Mouse (Mus musculus) heart, embryonic 12.5 days (tissue): ENCODE data around the gene Tmem178. TPM values are rescaled to one million over a fixed set of nuclear protein-coding genes. Genes with fewer than 3 reads are reported as not detected.

ENCODE experiments used
- ATAC-seq: fragments of 200-750 bp; cut with Nextera tagmentation; 2 replicates; pipeline ENCODE4 v1.8.0; 2017; ENCODE audit warnings: moderate TSS enrichment, moderate library complexity; ENCODE audit not compliant: insufficient number of reproducible peaks, low FRiP score
- H3K27ac ChIP-seq: fragments of 300-500 bp; sonication (generic); 2 replicates; pipeline ENCODE4 v1.5.1; 2016; ENCODE audit warnings: mild to moderate bottlenecking, moderate library complexity; ENCODE audit not compliant: poor library complexity, severe bottlenecking
- H3K27me3 ChIP-seq: fragments of 300-500 bp; sonication (generic); replicated peaks from 2 replicates; pipeline ENCODE4 v1.6.1; 2016; ENCODE audit warnings: mild to moderate bottlenecking, moderate library complexity
- H3K36me3 ChIP-seq: fragments of 300-500 bp; sonication (generic); 2 replicates; pipeline ENCODE4 v1.6.1; 2016; ENCODE audit warnings: mild to moderate bottlenecking, moderate library complexity
- H3K4me1 ChIP-seq: fragments of 300-500 bp; sonication (generic); replicated peaks from 2 replicates; pipeline ENCODE4 v1.6.1; 2016; ENCODE audit warnings: mild to moderate bottlenecking
- H3K4me2 ChIP-seq: fragments of 300-500 bp; sonication (generic); 2 replicates; pipeline ENCODE4 v1.6.1; 2016; ENCODE audit warnings: mild to moderate bottlenecking, moderate library complexity
- H3K4me3 ChIP-seq: fragments of 300-500 bp; sonication (generic); 2 replicates; pipeline ENCODE4 v1.5.1; 2016; ENCODE audit warnings: mild to moderate bottlenecking
- H3K9ac ChIP-seq: fragments of 300-500 bp; sonication (generic); 2 replicates; pipeline ENCODE4 v1.6.1; 2016; ENCODE audit warnings: mild to moderate bottlenecking, moderate library complexity
- H3K9me3 ChIP-seq: fragments of 300-500 bp; sonication (generic); replicated peaks from 2 replicates; pipeline ENCODE4 v1.6.1; 2016; ENCODE audit warnings: mild to moderate bottlenecking, moderate library complexity
- WGBS: fragments of 180-500 bp; shearing (Covaris S2); methylation state at CpG from one replicate; pipeline ENCODE4 v1.1.7; 2016; 5-methylcytosine and 5-hydroxymethylcytosine counted together
- polyA plus RNA-seq: library from polyadenylated mRNA; unstranded; fragments of >200 nt; fragmentation: Nextera tagmentation; extraction: Ambion mirVana; gene quantifications from 2 replicates; pipeline ENCODE4 v1.2.1, GENCODE M21; 2016

Tmem178 gene
- polyA plus RNA-seq = 8.5 and 8.7 TPM in 2 replicates

DNA sequence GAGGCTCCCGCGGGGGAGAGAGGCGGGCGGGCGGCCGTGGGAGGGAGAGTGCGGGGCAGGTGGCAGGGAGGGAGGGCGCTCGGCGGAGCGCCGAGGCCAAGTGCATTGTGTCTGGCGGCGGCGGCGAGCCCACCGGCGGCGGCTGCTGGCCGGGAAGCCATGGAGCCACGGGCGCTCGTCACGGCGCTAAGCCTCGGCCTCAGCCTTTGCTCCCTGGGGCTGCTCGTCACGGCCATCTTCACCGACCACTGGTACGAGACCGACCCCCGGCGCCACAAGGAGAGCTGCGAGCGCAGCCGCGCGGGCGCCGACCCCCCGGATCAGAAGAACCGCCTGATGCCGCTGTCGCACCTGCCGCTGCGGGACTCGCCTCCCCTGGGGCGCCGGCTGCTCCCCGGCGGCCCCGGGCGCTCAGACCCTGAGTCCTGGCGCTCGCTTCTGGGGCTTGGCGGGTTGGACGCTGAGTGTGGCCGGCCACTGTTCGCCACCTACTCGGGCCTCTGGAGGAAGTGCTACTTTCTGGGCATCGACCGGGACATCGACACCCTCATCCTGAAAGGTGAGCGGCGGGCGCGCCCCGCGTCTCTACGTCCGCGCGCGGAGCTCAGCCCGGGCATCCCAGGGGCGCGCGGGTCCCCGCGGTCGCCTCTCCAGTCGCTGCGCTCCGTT, at the start of gene Tmem178:
TSS of gene Tmem178 (plus strand) at position 103 of the 669 bp plus-strand sequence.
- ATAC-seq = peak; percentile 53; the same call in 1 of the 2 replicates
- Histone ChIP-seq H3K4me3 (peak within 1 kb of the TSS; percentile 65), H3K36me3 (no peaks in the 10 kb centered on the region), H3K9ac (peak within 1 kb of the TSS; percentile 88), H3K27me3 (peaks cover 19% of the 10 kb centered on the region; the same call in 1 of the 2 replicates), H3K27ac (no peak within 1 kb of the TSS), H3K4me2 (peak within 1 kb of the TSS; percentile 93), H3K9me3 (no peaks in the 10 kb centered on the region), H3K4me1 (no peaks in the 10 kb centered on the region)
- WGBS = under 1% methylated on average over 78 of the region's 84 CpGs

DNA sequence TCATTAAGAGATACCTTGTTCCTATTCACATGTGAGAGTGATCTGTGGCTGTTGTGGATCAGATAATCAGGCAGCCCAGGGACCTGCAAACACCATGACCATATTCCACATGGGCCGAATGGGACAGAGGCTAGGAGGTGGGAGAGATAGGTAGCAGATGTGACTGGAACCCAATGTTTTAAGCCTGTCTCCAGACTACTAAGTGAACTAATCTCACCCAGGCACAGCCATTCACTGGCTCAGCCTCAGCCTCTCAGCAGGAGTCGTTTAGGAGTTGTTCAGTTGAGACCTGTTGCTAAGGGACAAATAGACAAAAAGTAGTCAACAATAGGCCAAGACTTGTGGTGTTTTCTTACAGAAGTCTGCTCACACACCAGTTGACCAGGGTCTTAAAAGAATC, 48.0 kb upstream of the Tmem178 start:
- WGBS = 52% methylated on average over 2 of the region's 2 CpGs
- H3K4me1 ChIP-seq = peaks cover 12% of the 10 kb centered on the region
- no peak overlapping the region for H3K4me3 ChIP-seq
- no peak overlapping the region for H3K9ac ChIP-seq
- H3K36me3 ChIP-seq = no peaks in the 10 kb centered on the region
- H3K27ac ChIP-seq = no peak overlapping the region
- no peaks in the 10 kb centered on the region for H3K9me3 ChIP-seq
- ATAC-seq = no peak
- H3K27me3 ChIP-seq = no peaks in the 10 kb centered on the region
- no peak overlapping the region for H3K4me2 ChIP-seq

DNA sequence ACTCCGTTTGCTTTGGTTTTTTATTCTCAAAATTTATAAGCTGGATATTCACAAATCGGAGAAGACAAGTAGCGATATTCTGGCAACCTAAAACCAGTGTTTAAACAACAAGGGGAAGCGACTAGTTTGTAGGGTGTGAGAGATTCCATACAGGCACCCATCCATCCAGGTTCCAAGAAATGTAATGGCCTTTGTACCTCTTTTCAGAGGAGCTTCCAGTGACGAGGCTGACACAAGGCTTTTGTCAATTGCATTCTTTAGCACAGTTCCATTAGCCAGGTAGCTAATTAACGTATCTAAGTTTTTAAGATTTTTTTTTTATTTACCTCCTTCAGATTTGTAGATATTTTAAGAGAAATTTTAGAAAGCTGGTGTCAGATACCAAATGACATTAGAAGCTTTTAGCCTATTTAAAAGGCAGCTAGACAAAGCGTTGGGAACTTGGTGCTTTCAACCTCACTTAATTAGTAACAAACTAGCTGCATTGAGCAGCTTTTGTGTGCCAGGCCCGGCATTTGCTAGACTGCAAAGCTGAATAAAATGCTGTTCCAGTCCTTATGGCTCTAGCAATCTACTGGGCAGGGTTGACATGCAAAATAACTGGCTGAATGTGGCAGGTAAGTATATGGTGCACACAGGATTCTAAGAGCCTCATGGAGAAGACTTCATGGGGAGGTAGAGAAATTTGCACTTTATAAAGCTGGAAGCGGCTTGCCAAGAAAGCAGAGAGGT, 46.6 kb upstream of the Tmem178 start:
- Histone ChIP-seq H3K27me3 (no peaks in the 10 kb centered on the region), H3K4me1 (peaks cover 6% of the 10 kb centered on the region; the same call in 1 of the 2 replicates), H3K9ac (no peak overlapping the region), H3K4me3 (no peak overlapping the region), H3K4me2 (no peak overlapping the region), H3K9me3 (no peaks in the 10 kb centered on the region), H3K27ac (no peak overlapping the region), H3K36me3 (no peaks in the 10 kb centered on the region)
- ATAC-seq = no peak
- 79% methylated on average over 9 of the region's 9 CpGs for WGBS

DNA sequence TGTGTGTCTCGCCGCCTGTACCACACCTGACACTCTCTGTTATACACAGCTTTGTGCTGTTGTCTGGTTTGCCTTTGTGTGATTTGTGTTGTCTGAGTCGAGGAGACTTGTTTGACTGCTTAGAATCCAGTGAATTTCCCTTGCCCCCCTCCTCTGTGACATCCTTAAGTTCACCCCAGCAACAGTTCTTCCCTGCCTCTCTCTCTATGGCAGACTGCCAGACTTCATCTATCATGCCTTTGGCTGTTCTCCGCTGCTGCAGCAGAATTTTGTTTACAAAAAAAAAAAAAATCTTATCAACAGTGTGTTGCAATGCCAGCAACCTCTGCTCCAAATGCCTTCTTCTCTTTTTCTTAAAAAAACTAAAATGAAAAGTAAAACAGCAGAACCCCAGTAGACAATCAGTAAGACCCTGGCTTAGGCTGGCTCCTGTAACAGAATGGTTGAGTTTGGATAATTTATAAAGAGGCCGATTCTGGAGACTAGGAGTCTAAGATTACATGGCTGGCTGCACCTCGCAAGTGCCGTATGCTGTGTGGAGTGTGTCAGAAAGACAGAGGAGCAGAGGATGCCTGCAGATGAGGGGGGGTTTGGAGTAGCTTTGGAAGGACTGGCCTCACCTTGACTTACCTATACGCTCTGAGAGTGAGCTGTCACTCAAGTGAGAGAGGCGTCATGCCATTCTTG, 44.8 kb upstream of the Tmem178 start:
- Histone ChIP-seq H3K9me3 (no peaks in the 10 kb centered on the region), H3K27me3 (no peaks in the 10 kb centered on the region), H3K36me3 (no peaks in the 10 kb centered on the region), H3K4me1 (peaks cover 6% of the 10 kb centered on the region; the same call in 1 of the 2 replicates), H3K4me3 (no peak overlapping the region), H3K4me2 (no peak overlapping the region), H3K9ac (no peak overlapping the region), H3K27ac (peak overlapping the region; percentile 67)
- WGBS = 51% methylated on average over 9 of the region's 9 CpGs
- ATAC-seq = 0 out of 2 replicates have a peak, but pooled peaks have one; percentile 51

DNA sequence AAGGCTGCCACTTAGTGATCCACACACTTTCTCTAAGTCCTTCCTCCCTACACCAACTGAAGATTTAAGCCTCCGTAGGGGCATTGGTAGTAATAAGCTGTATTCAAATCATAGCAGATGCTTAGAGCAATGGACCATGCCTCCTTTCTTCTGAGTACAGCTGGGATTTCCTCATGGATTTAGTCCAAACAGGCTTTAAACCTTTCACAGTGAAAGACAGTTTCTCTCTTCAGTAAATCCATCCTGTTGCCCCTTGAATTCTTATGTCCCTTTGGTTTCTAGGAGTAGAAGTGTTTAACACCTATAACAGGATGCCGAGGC, 44.3 kb upstream of the Tmem178 start:
- Histone ChIP-seq H3K4me1 (peaks cover 6% of the 10 kb centered on the region; the same call in 1 of the 2 replicates), H3K4me3 (no peak overlapping the region), H3K27me3 (no peaks in the 10 kb centered on the region), H3K9me3 (no peaks in the 10 kb centered on the region), H3K9ac (no peak overlapping the region), H3K36me3 (no peaks in the 10 kb centered on the region), H3K27ac (peak overlapping the region; percentile 67), H3K4me2 (no peak overlapping the region)
- ATAC-seq = no peak
- 79% methylated on average over 2 of the region's 2 CpGs for WGBS

DNA sequence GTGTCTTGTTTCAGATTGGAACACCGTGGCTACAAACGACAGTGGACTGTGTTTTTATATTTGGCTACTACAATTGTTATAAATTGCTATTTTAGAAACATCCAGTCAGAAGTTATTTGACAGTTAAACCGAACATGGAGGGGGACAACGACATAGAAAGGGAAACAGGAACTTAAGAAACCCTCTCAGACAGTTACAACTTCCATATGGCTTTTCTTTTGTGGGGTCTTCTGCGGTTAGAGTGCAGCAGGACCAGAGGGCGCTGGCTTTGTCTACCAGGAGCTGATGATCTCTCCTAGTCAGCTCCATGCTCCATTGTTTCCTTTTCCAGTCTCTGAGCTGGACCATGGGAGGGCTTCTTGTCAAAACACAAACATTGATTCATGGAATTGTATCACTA, 42.5 kb upstream of the Tmem178 start:
- no peaks in the 10 kb centered on the region for H3K27me3 ChIP-seq
- WGBS = 58% methylated on average over 6 of the region's 6 CpGs
- no peak overlapping the region for H3K4me2 ChIP-seq
- no peak overlapping the region for H3K4me3 ChIP-seq
- H3K9me3 ChIP-seq = no peaks in the 10 kb centered on the region
- ATAC-seq = no peak
- H3K27ac ChIP-seq = no peak overlapping the region
- peaks cover 6% of the 10 kb centered on the region; the same call in 1 of the 2 replicates for H3K4me1 ChIP-seq
- no peaks in the 10 kb centered on the region for H3K36me3 ChIP-seq
- H3K9ac ChIP-seq = no peak overlapping the region

DNA sequence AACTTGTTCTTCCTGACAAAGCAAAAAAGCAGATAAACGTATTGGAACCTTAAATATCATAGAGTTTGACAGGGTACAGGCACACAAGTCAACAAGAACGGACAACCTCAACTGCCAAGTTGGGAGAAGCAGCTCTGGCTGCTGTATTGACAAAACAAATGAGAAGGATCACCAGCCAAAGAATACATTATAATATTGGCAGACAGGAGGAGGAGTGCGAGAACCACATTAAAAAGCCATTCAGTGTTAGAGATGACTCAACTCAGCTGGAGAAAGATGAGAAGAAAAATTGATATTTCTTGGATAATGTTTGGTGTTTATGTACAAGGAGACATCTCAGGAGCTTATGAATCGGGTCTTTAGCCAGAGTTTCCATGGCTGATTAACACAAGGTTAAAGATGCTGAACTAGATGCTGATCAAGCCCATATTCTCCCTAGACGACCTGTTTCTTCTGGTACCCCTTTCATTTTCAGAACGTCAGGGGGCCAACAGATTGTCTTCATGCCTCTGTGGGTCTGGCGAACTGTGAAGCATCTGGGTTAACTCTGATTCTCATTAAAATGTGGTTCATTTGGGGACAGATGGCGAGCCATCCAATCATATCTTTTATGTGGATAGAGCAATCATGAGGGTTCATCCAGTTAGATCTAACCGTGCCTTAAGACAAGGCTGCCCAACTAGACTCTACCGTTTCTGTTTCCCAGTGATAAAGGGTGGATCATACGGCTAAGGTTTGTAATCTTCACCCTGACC, 41.1 kb upstream of the Tmem178 start:
- no peak overlapping the region for H3K4me2 ChIP-seq
- H3K4me3 ChIP-seq = no peak overlapping the region
- 81% methylated on average over 11 of the region's 11 CpGs for WGBS

DNA sequence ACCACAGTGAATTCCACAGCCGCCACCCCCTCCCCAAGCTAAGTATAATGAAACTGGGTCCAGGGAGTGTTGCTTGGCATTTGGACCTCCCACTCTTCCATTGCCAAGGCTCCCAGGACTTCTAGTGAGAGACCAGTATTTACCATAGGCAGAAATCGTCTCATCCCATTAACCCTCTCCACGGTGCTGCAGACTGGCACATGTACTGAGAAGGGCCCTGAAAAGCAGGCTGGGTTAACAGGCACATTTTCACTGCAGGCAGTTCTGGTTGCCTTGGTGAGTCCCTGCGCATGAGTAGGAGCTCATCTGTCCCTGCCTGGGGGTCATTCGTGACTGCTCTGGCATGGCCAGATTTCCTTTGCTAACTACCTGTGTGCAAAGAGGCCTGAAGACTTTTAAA, 40.4 kb upstream of the Tmem178 start:
- Histone ChIP-seq H3K4me1 (peaks cover 6% of the 10 kb centered on the region; the same call in 1 of the 2 replicates), H3K9ac (no peak overlapping the region), H3K4me2 (no peak overlapping the region), H3K4me3 (no peak overlapping the region), H3K9me3 (peaks cover 2% of the 10 kb centered on the region; the same call in 1 of the 2 replicates), H3K27me3 (no peaks in the 10 kb centered on the region), H3K27ac (no peak overlapping the region), H3K36me3 (no peaks in the 10 kb centered on the region)
- ATAC-seq = no peak
- WGBS = 80% methylated on average over 5 of the region's 5 CpGs

More for the DNA sequence above, 41.1 kb upstream of the Tmem178 start:
- no peak for ATAC-seq
- H3K4me1 ChIP-seq = peaks cover 6% of the 10 kb centered on the region; the same call in 1 of the 2 replicates
- H3K9ac ChIP-seq = no peak overlapping the region
- H3K9me3 ChIP-seq = no peaks in the 10 kb centered on the region
- no peak overlapping the region for H3K27ac ChIP-seq
- no peaks in the 10 kb centered on the region for H3K36me3 ChIP-seq
- H3K27me3 ChIP-seq = no peaks in the 10 kb centered on the region

DNA sequence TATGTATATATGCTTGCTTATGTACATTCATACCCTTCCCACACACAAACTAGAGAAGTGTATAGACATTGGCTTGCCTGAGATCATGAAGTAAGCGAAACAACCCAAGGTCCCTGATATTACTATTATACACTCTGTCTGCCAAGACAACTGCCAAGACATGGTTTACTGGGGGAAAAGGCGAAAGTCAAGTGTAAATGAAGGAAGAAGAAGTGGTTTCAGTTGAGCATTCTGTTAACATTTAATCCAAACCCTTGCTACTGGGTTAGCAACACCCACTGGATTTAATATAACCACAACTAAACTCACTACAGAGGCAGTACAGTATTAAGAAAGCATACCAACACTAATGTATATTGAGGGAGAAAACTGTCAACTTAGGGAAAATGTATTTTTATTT, 28.8 kb upstream of the Tmem178 start:
- Histone ChIP-seq H3K9ac (no peak overlapping the region), H3K27me3 (no peaks in the 10 kb centered on the region), H3K36me3 (no peaks in the 10 kb centered on the region), H3K9me3 (no peaks in the 10 kb centered on the region), H3K4me3 (no peak overlapping the region), H3K4me1 (peaks cover 11% of the 10 kb centered on the region), H3K4me2 (no peak overlapping the region), H3K27ac (no peak overlapping the region)
- WGBS = 87% methylated on average over 2 of the region's 2 CpGs
- ATAC-seq = no peak

DNA sequence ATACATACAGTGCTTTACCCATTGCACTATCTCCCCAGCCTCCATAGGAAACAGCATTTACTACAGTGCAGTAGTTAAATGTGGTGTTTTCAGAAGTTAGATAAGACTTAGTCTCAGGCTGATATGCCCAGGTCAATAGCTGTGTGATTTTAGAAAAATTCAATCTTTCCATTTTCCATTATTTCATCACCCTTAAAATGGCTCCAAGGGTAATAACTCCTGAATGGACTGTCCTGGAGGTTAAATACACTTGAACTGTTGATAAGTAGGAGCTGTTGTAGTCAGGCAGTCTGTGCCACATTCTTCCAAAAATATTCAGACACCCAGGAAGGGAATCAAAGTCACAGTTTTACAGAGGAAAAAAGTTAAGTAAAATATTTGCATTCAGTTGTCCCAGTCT, 25.2 kb upstream of the Tmem178 start:
- H3K4me2 ChIP-seq = no peak overlapping the region
- H3K9ac ChIP-seq = no peak overlapping the region
- peaks cover 16% of the 10 kb centered on the region for H3K4me1 ChIP-seq
- H3K9me3 ChIP-seq = no peaks in the 10 kb centered on the region
- H3K27ac ChIP-seq = no peak overlapping the region
- no peaks in the 10 kb centered on the region for H3K36me3 ChIP-seq
- ATAC-seq = no peak
- H3K27me3 ChIP-seq = no peaks in the 10 kb centered on the region
- H3K4me3 ChIP-seq = no peak overlapping the region
